Mouse (Mus musculus): ENCODE results near the gene Fhl4. TPM values are rescaled to one million over a fixed set of nuclear protein-coding genes. Genes with fewer than 3 reads are reported as not detected.
A peak's percentile ranks its signal among the peaks of the same experiment; 100 is the strongest.

Fhl4 gene
- polyA plus RNA-seq (2016; fragmentation: Nextera tagmentation; extraction: Ambion mirVana): 0.95 and 1.4 TPM in 2 replicates

GRCm38 (mm10) chr10:85102247-85103084 lies at the start of gene Fhl4, which contains the start of gene Tmem263:
Gene Fhl4 (minus strand): TSS chr10:85102495.
Gene Tmem263 (plus strand): TSS chr10:85102627.
- peak within 1 kb of the TSS; percentile 97 for H3K27ac ChIP-seq
- H3K4me1 ChIP-seq: peaks cover 21% of the 10 kb centered on the region
- H3K36me3 ChIP-seq (replicated peaks): no peaks in the 10 kb centered on the region
- H3K27me3 ChIP-seq (ENCODE audit: poor library complexity, severe bottlenecking): no peaks in the 10 kb centered on the region
- H3K4me3 ChIP-seq: peak within 1 kb of the TSS; percentile 81
- WGBS: under 1% methylated on average over 74 of the region's 96 CpGs
- peak; percentile 91 for DNase-seq (ENCODE audit: extremely low spot score, low spot score)
- H3K9me3 ChIP-seq: no peaks in the 10 kb centered on the region

DNA sequence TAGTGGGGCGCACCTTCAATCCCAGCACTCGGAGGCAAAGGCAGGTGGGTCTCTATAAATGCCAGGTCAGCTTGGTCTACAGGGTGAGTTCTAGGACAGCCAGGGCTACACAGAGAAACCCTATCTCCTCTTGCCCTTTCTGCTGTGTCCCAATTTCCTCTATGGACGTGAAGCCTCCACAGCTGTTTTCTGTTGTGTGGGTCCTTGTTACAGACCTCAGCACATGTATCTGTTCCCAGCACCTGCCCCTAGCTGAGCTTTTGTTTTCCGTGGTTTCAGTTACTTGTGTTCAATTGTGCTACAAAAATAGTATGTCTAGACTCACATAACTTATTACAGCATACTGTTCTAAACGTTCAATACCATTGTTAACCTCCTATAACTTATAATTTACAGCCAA lies 46.9 kb upstream of the Fhl4 start:
- Histone ChIP-seq H3K36me3 (replicated peaks) (peaks cover 45% of the 10 kb centered on the region), H3K9me3 (no peaks in the 10 kb centered on the region), H3K4me3 (no peak overlapping the region), H3K27ac (no peak overlapping the region), H3K4me1 (no peaks in the 10 kb centered on the region), H3K27me3 (ENCODE audit: poor library complexity, severe bottlenecking) (no peaks in the 10 kb centered on the region)
- no peak for DNase-seq (ENCODE audit: extremely low spot score, low spot score)
- WGBS: 89% methylated on average over 5 of the region's 5 CpGs

- 93% methylated on average over 14 of the region's 14 CpGs for WGBS
- Histone ChIP-seq H3K9me3 (no peaks in the 10 kb centered on the region), H3K27me3 (ENCODE audit: poor library complexity, severe bottlenecking) (no peaks in the 10 kb centered on the region), H3K27ac (no peak overlapping the region), H3K4me3 (no peak overlapping the region), H3K4me1 (no peaks in the 10 kb centered on the region), H3K36me3 (replicated peaks) (peaks cover 71% of the 10 kb centered on the region)
- DNase-seq (ENCODE audit: extremely low spot score, low spot score): no peak
Measured at GRCm38 (mm10) chr10:85146282-85146681, 44.0 kb upstream of the Fhl4 start.

DNA sequence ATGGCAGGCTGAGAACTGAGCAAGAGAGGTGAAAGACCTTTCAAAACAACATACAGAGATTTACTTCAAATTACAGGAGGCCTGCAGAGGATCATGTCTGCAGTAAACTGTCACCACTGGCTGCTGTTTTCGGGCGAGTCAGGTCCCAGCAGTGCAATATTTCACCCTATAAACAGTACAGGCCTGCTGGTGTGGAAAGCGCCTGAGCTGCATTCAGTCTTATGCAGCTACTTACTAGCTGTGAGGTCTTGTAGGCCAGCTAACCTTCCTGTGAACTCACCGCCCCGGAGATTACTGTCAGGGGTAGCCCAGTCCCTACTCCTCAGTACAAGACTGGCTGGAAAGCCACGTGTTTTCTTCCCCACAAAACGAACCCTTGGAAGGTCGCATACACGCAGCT lies 39.2 kb upstream of the Fhl4 start:
- no peak for DNase-seq (ENCODE audit: extremely low spot score, low spot score)
- H3K4me3 ChIP-seq: no peak overlapping the region
- 90% methylated on average over 9 of the region's 9 CpGs for WGBS
- peaks cover 5% of the 10 kb centered on the region; the same call in 1 of the 2 replicates for H3K4me1 ChIP-seq
- H3K27me3 ChIP-seq (ENCODE audit: poor library complexity, severe bottlenecking): no peaks in the 10 kb centered on the region
- no peak overlapping the region for H3K27ac ChIP-seq
- H3K36me3 ChIP-seq (replicated peaks): peaks cover 64% of the 10 kb centered on the region
- H3K9me3 ChIP-seq: no peaks in the 10 kb centered on the region

- H3K27me3 ChIP-seq (ENCODE audit: poor library complexity, severe bottlenecking): no peaks in the 10 kb centered on the region
- peaks cover 5% of the 10 kb centered on the region; the same call in 1 of the 2 replicates for H3K4me1 ChIP-seq
- H3K9me3 ChIP-seq: no peaks in the 10 kb centered on the region
- DNase-seq (ENCODE audit: extremely low spot score, low spot score): no peak
- no peak overlapping the region for H3K27ac ChIP-seq
- WGBS: 93% methylated on average over 6 of the region's 6 CpGs
- H3K36me3 ChIP-seq (replicated peaks): peaks cover 36% of the 10 kb centered on the region
- no peak overlapping the region for H3K4me3 ChIP-seq
Measured at GRCm38 (mm10) chr10:85136573-85136972, 34.3 kb upstream of the Fhl4 start.

DNA sequence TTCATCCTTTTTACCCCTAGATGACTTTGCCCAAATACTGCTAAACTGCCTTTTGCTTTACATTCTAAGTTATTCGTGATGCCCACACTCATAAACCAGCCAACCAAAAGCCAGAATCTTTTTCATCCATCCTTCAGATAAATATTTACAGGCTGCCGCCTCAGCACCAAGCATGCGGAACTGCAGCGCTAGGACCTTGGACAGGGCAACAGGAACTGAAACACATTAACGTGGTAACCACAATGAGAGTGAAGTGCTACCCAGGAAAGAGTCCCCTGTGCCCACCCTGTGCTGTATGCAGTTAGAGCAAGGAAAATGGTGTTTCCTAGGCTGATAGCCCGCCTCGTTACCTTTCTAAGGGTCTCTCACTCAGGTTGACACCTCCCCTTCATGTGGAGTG lies 26.2 kb upstream of the Fhl4 start:
- peaks cover 21% of the 10 kb centered on the region for H3K4me1 ChIP-seq
- peak overlapping the region; percentile 71 for H3K4me3 ChIP-seq
- no peaks in the 10 kb centered on the region for H3K9me3 ChIP-seq
- H3K36me3 ChIP-seq (replicated peaks): peaks cover 39% of the 10 kb centered on the region
- peak overlapping the region; percentile 86 for H3K27ac ChIP-seq
- 27% methylated on average over 7 of the region's 7 CpGs for WGBS
- no peaks in the 10 kb centered on the region for H3K27me3 ChIP-seq (ENCODE audit: poor library complexity, severe bottlenecking)
- no peak for DNase-seq (ENCODE audit: extremely low spot score, low spot score)

DNA sequence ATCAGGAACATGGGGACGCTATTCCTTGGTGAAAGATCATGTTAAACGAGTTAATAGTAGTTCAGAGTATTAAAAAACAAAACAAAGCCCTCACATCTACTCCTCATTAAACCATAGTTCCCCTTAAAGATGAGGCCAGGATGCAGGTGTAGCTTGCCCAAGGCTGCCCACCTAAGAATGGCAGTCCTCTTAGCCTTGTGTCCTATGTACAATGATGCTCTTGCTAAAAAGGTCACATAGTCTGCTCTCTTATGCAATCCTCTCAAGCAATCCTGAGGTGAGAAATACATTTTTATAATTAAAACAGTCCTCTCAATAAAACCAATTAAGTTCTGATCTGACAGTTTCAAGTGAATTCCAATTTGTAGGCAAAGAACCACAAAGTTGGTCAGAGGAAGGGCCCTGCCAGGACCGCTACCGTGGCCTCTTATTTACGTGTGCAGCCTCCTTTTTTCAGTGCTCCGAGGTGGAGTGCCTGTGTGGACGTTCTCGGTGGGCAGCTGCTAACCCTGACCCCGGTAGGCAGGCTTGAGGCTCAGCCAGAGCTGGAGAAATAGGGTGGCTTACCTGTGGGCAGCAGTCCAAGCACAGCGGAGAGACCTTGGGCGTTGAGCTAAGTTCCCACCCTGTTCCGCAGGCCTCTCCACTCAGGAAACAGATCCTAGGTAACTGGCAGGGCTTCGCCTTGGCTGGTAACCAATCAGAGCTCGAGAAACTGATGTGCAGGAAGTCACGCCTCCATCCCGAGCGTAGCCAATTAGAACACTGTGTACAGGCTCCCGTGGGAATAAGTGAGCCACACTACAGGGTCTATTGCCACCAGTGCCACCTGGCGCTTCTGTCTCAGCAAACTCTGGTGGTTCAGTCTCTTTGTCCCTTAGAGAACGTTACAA lies 25.3 kb upstream of the Fhl4 start, which contains the start of gene Mterf2:
TSS of gene Mterf2 (minus strand) at position 633 of the 893 bp plus-strand sequence.
- DNase-seq (ENCODE audit: extremely low spot score, low spot score): peak; percentile 90
- H3K27ac ChIP-seq: peak within 1 kb of the TSS; percentile 86
- WGBS: 7% methylated on average over 20 of the region's 20 CpGs

GRCm38 (mm10) chr10:85125184-85125583 lies 22.9 kb upstream of the Fhl4 start:
- 88% methylated on average over 13 of the region's 13 CpGs for WGBS
- H3K4me1 ChIP-seq: peaks cover 21% of the 10 kb centered on the region
- H3K36me3 ChIP-seq (replicated peaks): peaks cover 64% of the 10 kb centered on the region
- no peak overlapping the region for H3K27ac ChIP-seq
- DNase-seq (ENCODE audit: extremely low spot score, low spot score): no peak
- no peaks in the 10 kb centered on the region for H3K9me3 ChIP-seq
- no peaks in the 10 kb centered on the region for H3K27me3 ChIP-seq (ENCODE audit: poor library complexity, severe bottlenecking)
- no peak overlapping the region for H3K4me3 ChIP-seq

More for the DNA sequence above, 25.3 kb upstream of the Fhl4 start, which contains the start of gene Mterf2:
- H3K4me3 ChIP-seq: peak within 1 kb of the TSS; percentile 71
- peaks cover 21% of the 10 kb centered on the region for H3K4me1 ChIP-seq
- H3K36me3 ChIP-seq (replicated peaks): peaks cover 42% of the 10 kb centered on the region
- H3K27me3 ChIP-seq (ENCODE audit: poor library complexity, severe bottlenecking): no peaks in the 10 kb centered on the region
- no peaks in the 10 kb centered on the region for H3K9me3 ChIP-seq

- Histone ChIP-seq H3K27me3 (ENCODE audit: poor library complexity, severe bottlenecking) (no peaks in the 10 kb centered on the region), H3K27ac (no peak overlapping the region), H3K9me3 (no peaks in the 10 kb centered on the region), H3K4me3 (no peak overlapping the region), H3K36me3 (replicated peaks) (peaks cover 62% of the 10 kb centered on the region), H3K4me1 (no peaks in the 10 kb centered on the region)
- WGBS: 90% methylated on average over 4 of the region's 4 CpGs
- DNase-seq (ENCODE audit: extremely low spot score, low spot score): no peak
Measured at GRCm38 (mm10) chr10:85114409-85114808, 12.1 kb upstream of the Fhl4 start.

DNA sequence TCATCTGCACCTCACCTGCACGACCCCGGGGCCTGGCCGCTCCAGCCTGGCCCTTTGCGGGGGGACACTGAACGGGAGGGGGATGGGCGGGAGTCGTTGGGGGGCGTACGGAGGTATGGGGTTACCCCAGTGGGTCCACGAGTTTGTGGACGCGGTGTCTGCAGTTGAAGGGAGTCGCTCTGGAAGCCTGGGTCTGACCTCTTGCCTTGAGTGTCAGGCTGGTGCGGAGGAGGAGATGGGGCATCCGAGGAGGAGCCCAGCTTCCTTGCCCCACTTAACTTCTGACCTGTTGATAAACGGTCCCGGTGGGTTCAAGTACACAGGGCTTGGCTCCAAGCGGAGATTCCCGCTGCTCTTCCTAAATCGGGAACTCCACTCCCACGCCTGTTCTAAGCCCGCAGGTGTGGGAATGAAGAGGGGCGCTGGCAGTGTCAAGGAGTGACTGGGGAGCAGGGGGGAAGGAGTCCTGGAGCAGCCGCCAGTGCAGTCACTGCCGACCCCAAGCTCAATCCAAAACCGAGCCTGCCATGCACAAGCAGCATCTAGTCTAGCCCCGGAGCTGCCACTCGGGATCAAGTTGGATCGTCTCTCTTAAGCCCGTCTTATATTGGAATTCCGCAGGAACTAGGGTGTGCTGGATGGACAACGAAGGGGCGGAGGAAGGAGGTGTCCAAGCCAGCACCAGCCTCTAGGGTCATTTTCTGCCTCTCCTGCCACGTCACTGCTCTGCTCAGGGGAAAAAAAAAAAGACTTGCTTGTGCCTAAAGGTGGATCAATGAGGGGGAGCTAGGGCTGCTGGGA lies 990 bp upstream of the Fhl4 start:
- Histone ChIP-seq H3K4me3 (peak overlapping the region; percentile 81), H3K27ac (peak overlapping the region; percentile 97), H3K27me3 (ENCODE audit: poor library complexity, severe bottlenecking) (no peaks in the 10 kb centered on the region), H3K4me1 (peaks cover 21% of the 10 kb centered on the region), H3K9me3 (no peaks in the 10 kb centered on the region), H3K36me3 (replicated peaks) (no peaks in the 10 kb centered on the region)
- WGBS: under 1% methylated on average over 34 of the region's 34 CpGs
- peak; percentile 48 for DNase-seq (ENCODE audit: extremely low spot score, low spot score)

- Histone ChIP-seq H3K27me3 (ENCODE audit: poor library complexity, severe bottlenecking) (no peaks in the 10 kb centered on the region), H3K4me1 (peaks cover 21% of the 10 kb centered on the region), H3K36me3 (replicated peaks) (no peaks in the 10 kb centered on the region), H3K27ac (peak overlapping the region; percentile 97), H3K9me3 (no peaks in the 10 kb centered on the region), H3K4me3 (peak overlapping the region; percentile 81)
- under 1% methylated on average over 10 of the region's 10 CpGs for WGBS
- no peak for DNase-seq (ENCODE audit: extremely low spot score, low spot score)
Measured at GRCm38 (mm10) chr10:85101841-85102240, 454 bp downstream of the Fhl4 start.

- DNase-seq (ENCODE audit: extremely low spot score, low spot score): no peak
- no peaks in the 10 kb centered on the region for H3K9me3 ChIP-seq
- no peak overlapping the region for H3K4me3 ChIP-seq
- no peaks in the 10 kb centered on the region for H3K36me3 ChIP-seq (replicated peaks)
- no peaks in the 10 kb centered on the region for H3K27me3 ChIP-seq (ENCODE audit: poor library complexity, severe bottlenecking)
- no peaks in the 10 kb centered on the region for H3K4me1 ChIP-seq
- 60% methylated on average over 4 of the region's 4 CpGs for WGBS
- H3K27ac ChIP-seq: no peak overlapping the region
Measured at GRCm38 (mm10) chr10:85071605-85072152, 30.6 kb downstream of the Fhl4 start.

All from forebrain, embryonic 10.5 days (tissue).